Mouse (Mus musculus): Measurements from ENCODE around the gene Psme1.

Gene Psme1

DNA sequence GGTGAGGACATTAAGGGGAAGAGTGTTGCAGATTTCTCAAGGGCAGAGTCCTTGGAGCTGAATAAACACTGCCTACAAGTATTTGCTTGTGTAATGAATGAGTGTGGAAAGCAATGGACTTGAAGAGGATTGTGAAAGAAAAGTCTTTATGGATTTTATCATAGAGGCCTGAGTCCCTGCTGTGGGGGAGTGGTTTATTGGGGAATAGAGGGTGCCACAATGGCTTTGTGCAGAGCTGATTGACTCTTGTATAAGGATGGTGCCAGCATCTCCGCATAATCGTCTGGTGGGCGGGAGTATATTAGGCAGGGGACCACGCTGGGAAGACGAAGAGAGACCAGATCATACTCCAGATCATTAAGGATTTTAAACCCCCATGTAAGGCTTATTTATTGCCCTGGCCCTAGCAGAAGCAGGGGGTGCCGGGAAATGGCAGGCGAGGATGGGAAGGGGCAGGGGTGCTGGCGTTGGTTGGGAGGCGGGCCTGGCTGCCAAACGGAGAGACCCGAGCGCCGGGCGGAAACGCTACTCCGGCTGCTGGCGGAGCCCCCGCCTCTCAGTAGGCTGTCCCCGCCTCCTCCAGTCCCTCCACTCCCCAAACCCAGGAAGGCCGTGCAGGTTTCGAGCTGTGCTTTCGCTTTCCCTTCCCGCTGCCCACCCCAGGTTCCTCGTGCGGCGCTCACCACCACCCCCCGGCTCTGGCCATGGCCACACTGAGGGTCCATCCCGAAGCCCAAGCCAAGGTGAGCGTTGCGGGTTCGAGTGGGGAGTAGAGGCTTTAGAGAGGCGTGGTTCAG is at the start of gene Psme1:
TSS of gene Psme1 (plus strand) at position 253 of the 797 bp plus-strand sequence.
- TF ChIP-seq GATA4 (IDR thresholded peaks at IDR 0.05; ENCODE audit: insufficient replicate concordance, low read length): no peak

DNA sequence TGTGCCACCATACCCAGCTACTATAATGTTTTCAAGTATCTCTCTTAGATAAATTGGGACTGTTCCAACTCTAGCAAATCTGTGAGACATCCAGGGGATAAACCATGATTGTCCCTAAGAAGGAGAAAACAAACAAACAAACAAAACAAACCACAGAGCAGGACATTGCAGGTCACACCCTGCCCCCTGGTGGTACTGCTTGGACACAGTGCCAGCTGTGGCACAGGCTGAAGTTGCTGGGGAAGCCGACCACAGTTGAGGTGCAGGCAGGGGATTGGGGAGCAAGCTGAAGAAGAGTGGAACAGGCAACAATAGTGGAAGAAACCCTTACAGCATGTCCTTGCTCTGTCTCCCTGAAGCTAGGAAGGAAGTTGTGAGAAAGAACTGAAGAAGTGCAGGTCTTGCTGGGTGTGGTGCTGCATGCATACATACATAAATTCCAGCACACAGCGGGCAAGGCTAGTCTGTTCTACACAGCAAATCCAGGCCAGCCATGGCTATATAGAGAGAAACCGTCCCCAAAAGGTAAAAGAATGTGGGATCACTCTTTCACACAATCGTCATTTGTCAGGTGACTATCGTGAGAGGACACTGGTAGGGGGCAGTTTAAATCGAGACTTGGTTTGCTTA is 41.7 kb upstream of the Psme1 start:
- no peak for TF ChIP-seq GATA4 (IDR thresholded peaks at IDR 0.05; ENCODE audit: insufficient replicate concordance, low read length)

DNA sequence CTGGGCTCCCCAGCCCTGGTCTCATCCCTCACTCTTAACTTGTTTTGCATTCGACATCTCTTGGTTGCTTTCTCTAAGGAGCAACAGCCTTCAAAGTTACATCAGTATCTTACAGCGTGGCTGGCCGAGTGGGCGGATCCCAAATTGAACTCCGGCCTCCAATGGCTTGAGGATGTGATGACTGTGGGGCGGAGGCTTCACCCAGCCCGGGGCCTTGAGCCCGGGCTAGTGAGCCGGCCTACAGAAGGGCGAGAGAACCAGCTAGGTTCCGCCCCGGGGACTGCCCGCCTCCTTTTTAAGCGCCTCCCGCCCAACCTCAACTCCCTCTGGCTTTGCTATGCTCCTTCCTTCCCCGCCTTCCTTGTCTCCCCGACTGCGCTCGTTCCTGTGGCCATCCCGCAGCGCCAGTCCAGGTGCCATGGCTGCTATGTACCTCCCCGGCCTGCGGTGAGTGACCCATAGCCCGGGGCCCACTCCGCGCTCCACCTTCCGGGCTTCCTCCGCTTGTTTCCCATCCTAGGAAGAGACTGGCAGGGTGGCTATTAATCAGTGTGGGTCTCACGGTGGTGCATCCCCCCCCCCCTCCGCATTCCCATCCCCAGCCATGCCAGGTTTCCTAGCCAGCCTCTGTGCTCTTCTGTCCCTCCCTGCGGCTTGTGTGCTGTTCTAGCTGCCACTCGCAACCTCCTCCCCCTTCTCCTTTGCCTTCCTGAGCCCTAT is 37.7 kb upstream of the Psme1 start, which contains the start of gene Pck2:
TSS of gene Pck2 (plus strand) at position 200 of the 720 bp plus-strand sequence.
- no peak for TF ChIP-seq GATA4 (IDR thresholded peaks at IDR 0.05; ENCODE audit: insufficient replicate concordance, low read length)

DNA sequence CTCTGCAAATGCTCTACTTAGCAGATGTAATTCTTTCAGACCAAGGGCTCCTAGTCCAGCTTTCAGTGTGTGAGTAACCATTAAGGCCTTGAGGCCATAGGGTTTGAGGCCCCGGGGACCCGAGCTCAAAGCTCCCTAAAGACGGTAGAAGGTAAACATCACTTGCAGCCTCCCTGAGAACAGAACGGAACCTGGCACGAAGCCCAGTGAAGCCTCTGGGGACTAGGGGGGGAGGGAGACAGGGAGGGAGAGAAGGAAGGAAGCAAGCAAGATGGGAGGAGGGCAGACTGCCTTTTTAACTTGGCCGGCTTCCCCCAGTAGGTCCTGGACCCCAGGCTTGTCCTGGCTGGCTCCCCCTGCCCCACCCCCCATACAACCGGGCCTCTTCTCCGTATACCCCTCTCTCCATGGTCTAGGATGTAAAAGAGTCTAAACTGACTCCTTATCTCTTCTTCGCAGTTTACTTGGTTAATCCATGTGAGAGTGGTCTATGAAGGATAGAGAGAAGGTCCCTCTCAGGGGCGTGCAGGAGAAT is 37.1 kb upstream of the Psme1 start:
- no peak for TF ChIP-seq GATA4 (IDR thresholded peaks at IDR 0.05; ENCODE audit: insufficient replicate concordance, low read length)

DNA sequence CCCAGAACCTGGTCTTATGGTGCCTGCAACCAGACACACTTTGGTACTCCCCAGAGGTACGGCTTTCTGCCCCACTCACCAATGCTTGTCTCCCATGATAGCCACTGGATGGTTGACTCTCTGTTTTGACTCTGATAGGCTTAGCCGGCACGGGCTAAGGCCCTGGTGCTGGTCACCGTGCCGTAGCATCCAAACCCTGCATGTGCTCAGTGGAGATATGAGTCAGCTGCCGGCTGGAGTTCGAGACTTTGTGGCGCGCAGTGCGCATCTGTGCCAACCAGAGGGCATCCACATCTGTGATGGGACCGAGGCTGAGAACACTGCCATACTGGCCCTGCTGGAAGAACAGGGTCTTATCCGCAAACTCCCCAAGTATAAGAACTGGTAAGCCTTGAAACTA is 35.7 kb upstream of the Psme1 start:
- TF ChIP-seq GATA4 (IDR thresholded peaks at IDR 0.05; ENCODE audit: insufficient replicate concordance, low read length): no peak

DNA sequence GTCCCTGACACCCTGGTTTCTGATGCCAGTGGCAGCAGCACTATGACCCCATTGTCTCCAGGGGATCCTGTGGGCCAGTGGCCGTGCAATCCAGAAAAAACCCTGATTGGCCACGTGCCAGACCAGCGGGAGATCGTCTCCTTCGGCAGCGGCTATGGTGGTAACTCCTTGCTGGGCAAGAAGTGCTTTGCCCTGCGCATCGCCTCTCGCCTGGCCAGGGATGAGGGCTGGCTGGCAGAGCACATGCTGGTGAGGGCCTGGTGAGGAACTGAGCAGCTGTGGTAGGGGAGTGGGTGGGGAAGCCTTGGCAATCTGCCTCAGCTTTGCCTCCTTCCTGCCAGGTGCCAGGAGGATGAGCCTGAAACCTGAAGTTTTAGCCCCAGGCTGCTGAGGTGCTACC is 33.6 kb upstream of the Psme1 start:
- no peak for TF ChIP-seq GATA4 (IDR thresholded peaks at IDR 0.05; ENCODE audit: insufficient replicate concordance, low read length)

DNA sequence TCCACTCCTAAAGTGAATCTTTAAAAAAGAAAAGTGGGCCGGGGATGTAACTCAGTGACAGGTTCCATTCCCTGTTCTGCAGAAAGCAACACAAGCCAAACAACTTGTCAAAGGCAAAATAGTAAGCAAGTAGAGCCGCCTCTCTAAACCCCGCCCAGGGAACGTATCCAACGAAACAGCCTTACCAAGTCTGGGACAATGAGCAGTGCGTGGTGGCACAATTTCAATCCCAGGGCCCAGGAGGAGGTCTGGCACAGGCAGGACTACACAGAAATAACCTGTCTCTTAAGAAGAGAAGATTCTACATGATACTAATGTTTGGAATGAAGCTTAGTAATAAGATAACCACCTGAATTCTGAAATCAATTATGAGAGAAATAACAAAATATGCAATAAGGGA is 27.7 kb upstream of the Psme1 start:
- no peak for TF ChIP-seq GATA4 (IDR thresholded peaks at IDR 0.05; ENCODE audit: insufficient replicate concordance, low read length)

DNA sequence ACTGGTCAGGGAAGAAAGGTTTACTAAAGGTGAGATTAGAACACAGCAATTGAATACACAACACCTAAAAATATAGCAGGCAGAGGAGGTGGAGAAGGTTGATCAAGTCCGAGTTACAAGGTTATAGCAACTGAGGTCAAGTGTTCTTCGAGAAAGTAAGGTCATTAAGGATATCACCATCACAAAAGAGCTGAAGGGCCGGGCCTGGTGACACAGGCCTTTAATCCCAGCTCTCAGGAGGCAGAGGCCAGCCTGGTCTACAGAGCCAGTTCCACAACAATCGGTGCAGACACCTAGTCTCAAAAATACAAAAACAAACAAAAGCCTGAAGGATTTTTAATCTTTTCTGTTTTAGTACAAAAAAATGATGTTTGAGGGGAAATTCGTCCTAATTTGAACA is 26.6 kb upstream of the Psme1 start:
- TF ChIP-seq GATA4 (IDR thresholded peaks at IDR 0.05; ENCODE audit: insufficient replicate concordance, low read length): no peak

DNA sequence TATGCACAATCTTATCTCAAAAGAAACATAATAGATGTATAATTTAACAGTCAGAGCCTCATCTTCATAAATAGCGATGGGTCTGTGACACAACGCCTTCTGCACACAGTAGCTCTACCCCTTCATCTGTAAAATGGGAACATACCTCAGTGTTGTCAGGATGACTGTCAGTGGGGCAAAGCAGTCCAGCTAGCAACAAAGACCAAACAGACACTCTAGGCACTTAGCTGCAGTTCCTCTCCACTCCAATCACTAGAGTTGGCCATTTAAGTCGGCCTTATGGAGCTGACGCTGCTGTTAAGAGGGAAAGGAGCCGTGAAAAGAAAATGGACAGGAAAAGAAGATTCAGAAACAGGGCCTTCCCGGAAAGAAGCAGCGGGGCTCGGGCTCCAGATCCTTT is 26.1 kb upstream of the Psme1 start:
- TF ChIP-seq GATA4 (IDR thresholded peaks at IDR 0.05; ENCODE audit: insufficient replicate concordance, low read length): no peak

DNA sequence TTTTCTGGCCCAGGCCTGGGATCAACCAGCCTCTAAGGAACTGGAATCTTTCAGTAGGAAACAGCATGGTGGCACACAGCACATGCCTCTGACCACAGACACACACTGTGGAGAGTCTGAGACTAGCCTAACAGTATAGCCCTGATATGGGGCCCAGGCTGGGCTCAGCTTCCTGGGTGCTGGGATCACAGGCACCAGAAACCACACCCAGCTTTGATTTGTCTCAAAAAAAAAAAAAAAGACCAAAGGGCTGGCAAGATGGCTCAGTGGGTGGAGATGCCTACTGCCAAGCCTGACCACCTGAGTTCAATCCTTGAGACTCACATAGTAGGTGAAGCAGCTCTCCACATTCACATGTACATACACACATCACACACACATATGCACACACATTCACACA is 23.3 kb upstream of the Psme1 start:
- TF ChIP-seq GATA4 (IDR thresholded peaks at IDR 0.05; ENCODE audit: insufficient replicate concordance, low read length): no peak

DNA sequence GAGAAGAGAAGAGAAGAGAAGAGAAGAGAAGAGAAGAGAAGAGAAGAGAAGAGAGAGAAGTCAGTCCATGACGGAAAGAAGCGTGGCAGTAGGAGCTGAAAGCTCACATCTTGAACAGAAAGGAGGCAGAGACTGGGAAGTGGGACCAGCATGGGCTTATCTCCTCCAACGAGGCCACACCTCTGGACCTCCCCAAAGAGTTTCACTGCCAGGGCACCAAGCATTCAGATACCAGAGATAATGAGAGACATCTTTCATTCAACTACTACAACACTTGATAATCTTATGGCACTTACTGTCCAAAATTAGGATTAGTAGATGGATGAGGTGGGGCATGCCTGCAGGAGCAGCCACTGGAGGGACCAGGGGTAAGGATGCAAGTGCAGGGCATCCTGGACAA is 22.1 kb upstream of the Psme1 start:
- TF ChIP-seq GATA4 (IDR thresholded peaks at IDR 0.05; ENCODE audit: insufficient replicate concordance, low read length): no peak

DNA sequence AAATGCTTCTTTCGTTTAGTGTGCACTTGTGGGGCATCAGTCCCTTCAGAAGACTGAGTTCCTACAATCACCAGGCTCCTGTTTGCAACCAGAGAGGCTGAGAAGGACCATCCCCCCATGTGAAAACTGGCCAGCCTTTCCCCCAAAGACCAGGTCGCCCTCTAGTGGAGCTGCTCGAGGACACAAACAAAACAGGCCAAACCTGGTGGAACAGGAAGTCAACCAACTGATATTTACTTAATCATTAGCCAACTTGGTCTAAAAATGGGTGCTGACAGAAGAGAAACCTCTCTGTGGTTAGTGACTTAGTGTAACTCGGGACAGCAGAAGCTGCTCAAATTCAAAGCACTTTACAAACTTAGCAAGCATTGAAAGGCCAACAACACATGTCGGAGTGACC is 20.9 kb upstream of the Psme1 start:
- no peak for TF ChIP-seq GATA4 (IDR thresholded peaks at IDR 0.05; ENCODE audit: insufficient replicate concordance, low read length)

DNA sequence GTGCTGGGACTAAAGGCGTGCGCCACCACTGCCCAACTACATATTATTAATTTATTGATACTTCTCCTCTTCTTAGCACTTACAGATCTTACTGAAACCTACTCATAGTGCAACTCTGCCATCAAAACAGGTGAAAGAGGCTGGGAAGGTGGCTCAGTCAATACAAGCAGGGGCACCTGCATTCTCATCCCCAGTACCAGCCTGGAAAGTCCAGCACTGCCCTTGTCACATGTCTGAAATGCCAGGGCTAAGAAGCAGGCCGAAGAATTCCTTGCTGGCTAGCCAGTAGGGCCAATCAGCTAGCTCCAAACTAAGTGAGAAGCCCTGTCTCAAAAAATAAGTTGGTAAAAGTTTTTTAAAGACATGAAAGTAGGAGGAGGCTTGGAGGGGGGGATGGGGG is 20.3 kb upstream of the Psme1 start:
- no peak for TF ChIP-seq GATA4 (IDR thresholded peaks at IDR 0.05; ENCODE audit: insufficient replicate concordance, low read length)

DNA sequence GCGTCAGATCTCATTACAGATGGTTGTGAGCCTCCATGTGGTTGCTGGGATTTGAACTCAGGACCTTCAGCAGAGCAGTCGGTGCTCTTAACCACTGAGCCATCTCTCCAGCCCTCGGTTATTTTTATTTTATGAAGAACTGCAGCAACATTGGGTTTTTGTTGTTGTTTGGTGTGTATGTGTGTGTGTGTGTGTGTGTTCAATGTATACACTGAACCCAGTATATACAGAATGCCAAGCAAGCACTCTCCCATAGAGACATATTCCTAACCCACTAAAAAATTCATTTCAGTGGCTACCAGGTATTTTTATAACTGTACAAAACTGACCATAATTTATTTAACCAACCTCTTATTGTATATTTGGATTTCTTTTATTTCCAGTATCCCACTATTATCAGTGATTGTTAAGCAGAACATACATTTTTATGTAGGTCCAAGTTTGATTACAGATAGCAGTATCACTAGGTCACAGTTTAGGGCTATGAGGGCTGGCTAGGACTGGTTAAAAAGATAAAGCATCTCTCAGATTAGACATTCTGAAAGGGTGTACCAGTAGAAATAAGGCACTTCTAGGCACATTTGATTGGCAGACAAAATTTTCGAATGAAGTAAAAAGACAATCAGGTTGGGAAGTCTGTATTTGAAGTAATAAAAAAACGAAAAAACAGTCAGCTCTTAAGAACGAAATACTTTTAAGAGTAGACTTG is 19.0 kb upstream of the Psme1 start:
- no peak for TF ChIP-seq GATA4 (IDR thresholded peaks at IDR 0.05; ENCODE audit: insufficient replicate concordance, low read length)

DNA sequence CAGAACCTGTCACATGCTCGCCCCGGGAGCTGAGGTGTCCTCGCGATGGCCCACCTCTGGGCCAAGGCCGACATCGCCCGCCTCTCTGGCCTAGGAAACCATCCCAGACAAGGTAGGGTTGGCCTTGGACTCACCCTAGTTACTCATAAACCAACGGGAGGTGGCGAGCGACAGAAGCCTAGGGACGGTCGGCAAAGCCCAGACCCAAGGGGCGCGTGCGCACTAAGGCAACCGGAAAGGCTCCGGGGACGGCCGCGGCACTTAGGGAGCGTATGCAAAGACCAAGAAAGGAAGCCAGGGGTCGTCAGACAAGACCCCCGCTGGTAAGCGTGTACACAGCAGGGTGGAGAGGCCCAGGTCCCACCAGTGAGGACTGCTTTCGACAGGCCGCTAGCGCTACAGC is 18.1 kb upstream of the Psme1 start, which contains the start of gene Dcaf11:
TSS of gene Dcaf11 (plus strand) at position 208 of the 403 bp plus-strand sequence.
- no peak for TF ChIP-seq GATA4 (IDR thresholded peaks at IDR 0.05; ENCODE audit: insufficient replicate concordance, low read length)

Measured in liver, adult (tissue).